ENCODE assay signal across 9 mouse cellular contexts in the genomic region with DNA sequence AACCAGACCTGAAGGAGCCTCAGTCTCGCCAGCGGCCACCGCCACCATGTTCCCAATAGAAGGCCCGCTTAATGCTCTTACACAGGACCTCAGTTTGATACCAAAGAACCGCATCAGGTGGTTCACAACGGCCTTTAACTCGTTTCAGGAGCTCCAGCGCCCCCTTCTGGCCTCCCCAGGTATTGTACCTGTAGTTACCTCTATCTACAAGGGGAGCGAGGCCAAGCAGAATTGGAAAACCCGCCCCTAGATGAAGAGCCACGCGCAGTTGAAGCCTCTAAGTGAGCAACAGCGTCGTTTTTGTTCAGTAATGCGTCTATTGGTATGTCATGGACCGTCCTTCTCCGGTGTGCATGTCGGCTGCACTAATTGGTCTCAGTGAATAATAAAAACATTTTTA. TPM values are rescaled to one million over a fixed set of nuclear protein-coding genes. Genes with fewer than 3 reads are reported as not detected.
A peak's percentile ranks its signal among the peaks of the same experiment; 100 is the strongest.
DNase-seq lines count a peak whose midpoint lies in the region; ATAC-seq and TF ChIP-seq lines count a peak whose summit lies in the region.
"Had no signal": no experiment of that assay in that cellular context is flagged by ENCODE, and none has a peak within 500 bp of the region (broad histone marks: within the 10 kb centered on the region; RNA-seq: fewer than 3 reads in every experiment).

No protein-coding gene starts in this region.

- no peaks in the 10 kb centered on the region for H3K9me3 ChIP-seq in embryonic facial prominence, embryonic 10.5 days
- H3K9me3 ChIP-seq in limb, embryonic 12.5 days, result no peaks in the 10 kb centered on the region
- H3K9me3 ChIP-seq in neural tube, embryonic 11.5 days (ENCODE audit: control insufficient read depth, low read length), result no peaks in the 10 kb centered on the region

- no peak overlapping the region for H3K9ac ChIP-seq in limb, embryonic 12.5 days (replicated peaks)
- H3K9ac ChIP-seq in neural tube, embryonic 11.5 days (ENCODE audit: low read length), result no peak overlapping the region

- no peak for ATAC-seq in limb, embryonic 12.5 days (ENCODE audit: insufficient number of reproducible peaks, insufficient read depth, low FRiP score, low TSS enrichment, low read depth)
- ATAC-seq in neural tube, embryonic 11.5 days (ENCODE audit: insufficient read depth, low FRiP score, low TSS enrichment), result no peak

- no peaks in the 10 kb centered on the region for H3K36me3 ChIP-seq in embryonic facial prominence, embryonic 10.5 days (replicated peaks)
- H3K36me3 ChIP-seq in limb, embryonic 12.5 days, result no peaks in the 10 kb centered on the region
- no peaks in the 10 kb centered on the region for H3K36me3 ChIP-seq in neural tube, embryonic 11.5 days (ENCODE audit: control insufficient read depth, insufficient read depth, low read length)

- peak in 1 of 2 experiments; percentile 71 for DNase-seq in layer of hippocampus, adult 2 months (ENCODE audit: low spot score in 2 of 2)
- DNase-seq in layer of hippocampus, adult 9-11 months, result no peak
- peak; percentile 49 to 70 for DNase-seq in adrenal gland, adult 18-20 months (ENCODE audit: low spot score in 2 of 2)
- peak; percentile 82 for DNase-seq in embryonic facial prominence, embryonic 10.5 days (ENCODE audit: low spot score)
- peak; percentile 74 to 84 for DNase-seq in heart, postnatal 14 days
- peak; percentile 73 for DNase-seq in neural tube, embryonic 11.5 days (ENCODE audit: low spot score)
- DNase-seq in thymus, postnatal 36 days, result peak; percentile 79 to 82

- H3K27ac ChIP-seq in layer of hippocampus, adult 2 months, result no peak overlapping the region
- H3K27ac ChIP-seq in embryonic facial prominence, embryonic 10.5 days (replicated peaks), result no peak overlapping the region
- no peak overlapping the region for H3K27ac ChIP-seq in limb, embryonic 12.5 days
- H3K27ac ChIP-seq in neural tube, embryonic 11.5 days (ENCODE audit: low read depth, low read length), result no peak overlapping the region

- H3K27me3 ChIP-seq in embryonic facial prominence, embryonic 10.5 days (replicated peaks; ENCODE audit: low read depth, poor library complexity, severe bottlenecking), result no peaks in the 10 kb centered on the region
- peaks cover 6% of the 10 kb centered on the region; the same call in 1 of the 2 replicates for H3K27me3 ChIP-seq in limb, embryonic 12.5 days
- H3K27me3 ChIP-seq in neural tube, embryonic 11.5 days (ENCODE audit: control insufficient read depth, insufficient read depth, low read length), result no peaks in the 10 kb centered on the region

- peak overlapping the region; percentile 21 for H3K4me2 ChIP-seq in limb, embryonic 12.5 days
- H3K4me2 ChIP-seq in neural tube, embryonic 11.5 days (ENCODE audit: low read depth), result no peak overlapping the region

- H3K4me3 ChIP-seq in layer of hippocampus, adult 2 months, result no peak overlapping the region
- H3K4me3 ChIP-seq in embryonic facial prominence, embryonic 10.5 days, result no peak overlapping the region
- no peak overlapping the region for H3K4me3 ChIP-seq in limb, embryonic 12.5 days (replicated peaks)
- H3K4me3 ChIP-seq in neural tube, embryonic 11.5 days (ENCODE audit: low read depth, low read length), result no peak overlapping the region

- intact Hi-C loops in heart, postnatal 14 days (cut with DNase I), result loop anchor here (5.0 kb wide), 1 partner anchor 322 kb away; no protein-coding TSS in a partner anchor

- WGBS in embryonic facial prominence, embryonic 10.5 days, result 11% methylated on average over 18 of the region's 18 CpGs
- WGBS in limb, embryonic 12.5 days, result 10% methylated on average over 18 of the region's 18 CpGs
- 12% methylated on average over 18 of the region's 18 CpGs for WGBS in neural tube, embryonic 11.5 days

- TF ChIP-seq CTCF in layer of hippocampus, adult 2 months (conservative IDR thresholded peaks at IDR 0.05), result peak; percentile 85

- H3K4me1 ChIP-seq in embryonic facial prominence, embryonic 10.5 days, result peaks cover 6% of the 10 kb centered on the region; the same call in 1 of the 2 replicates
- H3K4me1 ChIP-seq in limb, embryonic 12.5 days (replicated peaks), result no peaks in the 10 kb centered on the region
- no peaks in the 10 kb centered on the region for H3K4me1 ChIP-seq in neural tube, embryonic 11.5 days (ENCODE audit: control insufficient read depth, insufficient read depth, low read length)

RNA-seq across cellular contexts. Expression of a gene that starts 12.3 kb away (rescaled TPM):
- total RNA-seq in layer of hippocampus, adult 2 months (2021), result not detected
- not detected for total RNA-seq in adrenal gland, adult 18-20 months (2021)
- polyA plus RNA-seq in embryonic facial prominence, embryonic 10.5 days (2016; fragmentation: Nextera tagmentation; extraction: Ambion mirVana), result not detected in 2 replicates
- not detected for total RNA-seq in heart, postnatal 14 days (2021)
- polyA plus RNA-seq in limb, embryonic 12.5 days (2016; fragmentation: Nextera tagmentation; extraction: Ambion mirVana), result not detected in 2 replicates
- not detected in 2 replicates for polyA plus RNA-seq in neural tube, embryonic 11.5 days (2014; fragmentation: Nextera tagmentation; extraction: Ambion mirVana)
- polyA plus RNA-seq: neural tube, embryonic 14.5 days had no signal

RNA-seq across cellular contexts. Expression of a gene that starts 22.0 kb away (rescaled TPM):
- total RNA-seq in layer of hippocampus, adult 2 months (2021), result not detected
- total RNA-seq in adrenal gland, adult 18-20 months (2021), result not detected
- polyA plus RNA-seq in embryonic facial prominence, embryonic 10.5 days (2016; fragmentation: Nextera tagmentation; extraction: Ambion mirVana), result 0.20 and 0.26 TPM in 2 replicates
- total RNA-seq in heart, postnatal 14 days (2021), result not detected
- polyA plus RNA-seq in limb, embryonic 12.5 days (2016; fragmentation: Nextera tagmentation; extraction: Ambion mirVana), result 0.38 TPM in 1 of 2 replicates, not detected in the other
- polyA plus RNA-seq in neural tube, embryonic 11.5 days (2014; fragmentation: Nextera tagmentation; extraction: Ambion mirVana), result 0.45 TPM in 1 of 2 replicates, not detected in the other
- polyA plus RNA-seq: neural tube, embryonic 14.5 days had no signal

RNA-seq across cellular contexts. Expression of a gene that starts 29.6 kb away (rescaled TPM):
- 10 to 100 TPM; 62.2 to 62.5 TPM for total RNA-seq in layer of hippocampus, adult 2 months (2021)
- total RNA-seq in adrenal gland, adult 18-20 months (2021), result 10 to 100 TPM; 79.2 to 90.9 TPM
- 151 and 152 TPM in 2 replicates for polyA plus RNA-seq in embryonic facial prominence, embryonic 10.5 days (2016; fragmentation: Nextera tagmentation; extraction: Ambion mirVana)
- total RNA-seq in heart, postnatal 14 days (2021), result 10 to 100 TPM; 78.4 to 82.2 TPM
- polyA plus RNA-seq in limb, embryonic 12.5 days (2016; fragmentation: Nextera tagmentation; extraction: Ambion mirVana), result 190 and 192 TPM in 2 replicates
- 142 and 143 TPM in 2 replicates for polyA plus RNA-seq in neural tube, embryonic 11.5 days (2014; fragmentation: Nextera tagmentation; extraction: Ambion mirVana)

RNA-seq across cellular contexts. Expression of a gene that starts 34.8 kb away (rescaled TPM):
- total RNA-seq in layer of hippocampus, adult 2 months (2021), result not detected
- total RNA-seq in adrenal gland, adult 18-20 months (2021), result not detected
- not detected in 2 replicates for polyA plus RNA-seq in embryonic facial prominence, embryonic 10.5 days (2016; fragmentation: Nextera tagmentation; extraction: Ambion mirVana)
- not detected for total RNA-seq in heart, postnatal 14 days (2021)
- not detected in 2 replicates for polyA plus RNA-seq in limb, embryonic 12.5 days (2016; fragmentation: Nextera tagmentation; extraction: Ambion mirVana)
- not detected in 2 replicates for polyA plus RNA-seq in neural tube, embryonic 11.5 days (2014; fragmentation: Nextera tagmentation; extraction: Ambion mirVana)
- polyA plus RNA-seq: neural tube, embryonic 14.5 days had no signal

RNA-seq across cellular contexts. Expression of a gene that starts 52.1 kb away (rescaled TPM):
- total RNA-seq in layer of hippocampus, adult 2 months (2021), result not detected
- not detected for total RNA-seq in adrenal gland, adult 18-20 months (2021)
- not detected in 2 replicates for polyA plus RNA-seq in embryonic facial prominence, embryonic 10.5 days (2016; fragmentation: Nextera tagmentation; extraction: Ambion mirVana)
- total RNA-seq in heart, postnatal 14 days (2021), result not detected
- not detected in 2 replicates for polyA plus RNA-seq in limb, embryonic 12.5 days (2016; fragmentation: Nextera tagmentation; extraction: Ambion mirVana)
- not detected in 2 replicates for polyA plus RNA-seq in neural tube, embryonic 11.5 days (2014; fragmentation: Nextera tagmentation; extraction: Ambion mirVana)
- polyA plus RNA-seq: neural tube, embryonic 14.5 days had no signal
